Mouse (Mus musculus) thymus, postnatal 36 days (tissue): ENCODE data around the gene Pcsk4.
"Not testable (repeated sequence)": the region's sequence is repeated elsewhere in the genome, so short reads cannot be mapped to it uniquely, and the experiment has no call there.

Experiments
- DNase-seq, 2 experiments: peaks; one replicate each; pipeline ENCODE4 v3.0.0; 2022; ENCODE audit warnings: mixed read lengths in 2 of 2

Gene Pcsk4

GRCm38 (mm10) chr10:80347514-80347967 is 18.2 kb upstream of the Pcsk4 start:
- DNase-seq: no peak

DNA sequence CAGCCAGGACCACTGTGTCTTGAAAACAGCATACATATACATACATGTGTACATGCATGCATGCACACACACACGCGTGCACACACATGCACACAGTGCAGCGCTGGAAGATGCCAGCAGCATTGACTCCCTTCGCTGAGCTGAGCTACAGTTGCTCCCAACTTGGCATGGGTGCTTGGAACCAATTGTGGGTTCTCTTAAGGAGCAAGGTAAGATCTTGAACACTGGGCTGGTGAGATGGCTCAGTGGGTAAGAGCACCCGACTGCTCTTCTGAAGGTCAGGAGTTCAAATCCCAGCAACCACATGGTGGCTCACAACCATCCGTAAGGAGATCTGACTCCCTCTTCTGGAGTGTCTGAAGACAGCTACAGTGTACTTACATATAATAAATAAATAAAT is 16.6 kb upstream of the Pcsk4 start:
- not testable (repeated sequence) for DNase-seq

- peak; percentile 33 to 49 for DNase-seq
These were observed 15.8 kb upstream of the Pcsk4 start for GRCm38 (mm10) chr10:80345122-80345521.

DNA sequence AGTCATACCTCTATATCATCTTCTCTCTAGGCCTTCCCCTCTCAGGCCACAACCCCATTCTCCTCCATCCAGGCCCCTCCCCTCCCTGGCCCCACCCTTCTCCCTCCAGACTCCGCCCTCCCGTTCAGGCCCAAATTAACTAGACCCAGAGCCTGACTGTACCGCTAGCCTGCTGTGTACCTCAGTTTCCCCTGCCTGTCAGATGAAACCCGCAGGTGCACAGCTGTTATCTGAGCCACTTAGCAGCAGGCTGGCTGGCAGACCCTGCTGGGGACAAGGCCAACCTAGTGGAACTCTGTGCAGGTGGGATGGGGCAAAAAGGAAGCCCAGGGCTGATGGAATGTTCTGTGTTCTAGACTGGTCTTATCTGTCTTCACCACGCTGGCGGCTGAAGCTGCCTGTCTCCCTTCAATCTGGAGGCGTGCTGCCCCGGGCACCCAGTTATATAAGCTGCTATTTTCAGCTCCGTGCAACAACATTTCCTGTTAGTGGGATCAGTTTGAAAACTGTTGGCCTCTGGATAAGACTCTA is 14.9 kb upstream of the Pcsk4 start:
- no peak for DNase-seq

- no peak for DNase-seq
These were observed 14.2 kb upstream of the Pcsk4 start for GRCm38 (mm10) chr10:80343425-80343895.

DNA sequence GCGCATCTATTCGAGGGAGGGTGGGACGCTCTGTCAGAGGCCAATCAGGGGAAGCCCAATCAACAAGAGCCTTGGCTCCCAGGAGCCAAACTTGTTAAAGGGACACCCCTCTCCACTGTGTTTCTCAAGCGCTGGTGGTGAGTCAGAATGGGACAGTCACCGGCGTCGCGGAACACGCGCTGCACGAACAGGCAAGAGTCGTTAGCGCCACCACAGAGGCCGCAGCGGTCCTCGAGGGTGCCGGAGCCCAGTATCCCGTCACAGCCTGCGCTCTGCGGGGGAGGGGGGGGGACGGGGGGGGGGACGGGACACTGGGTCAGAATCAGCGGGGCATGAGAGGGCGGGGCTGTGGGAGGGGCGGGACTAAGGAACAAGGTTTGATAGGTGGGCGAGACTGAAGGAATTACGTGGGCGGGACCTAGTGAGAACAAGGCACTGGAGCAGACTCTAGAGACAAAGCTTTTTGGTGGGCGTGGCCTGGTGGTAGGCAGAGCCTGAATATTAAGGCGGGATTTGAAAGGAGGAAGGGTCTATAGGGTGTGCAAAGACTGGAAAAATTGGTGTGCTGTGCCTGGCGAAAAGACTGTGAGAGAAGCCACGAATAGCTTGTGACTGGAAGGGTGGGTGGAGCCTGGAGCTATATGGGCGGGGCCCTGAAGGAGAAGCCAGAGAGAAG is 13.6 kb upstream of the Pcsk4 start:
- peak in 1 of 2 experiments; percentile 31 for DNase-seq

GRCm38 (mm10) chr10:80342305-80342748 is 13.0 kb upstream of the Pcsk4 start:
- no peak for DNase-seq

DNA sequence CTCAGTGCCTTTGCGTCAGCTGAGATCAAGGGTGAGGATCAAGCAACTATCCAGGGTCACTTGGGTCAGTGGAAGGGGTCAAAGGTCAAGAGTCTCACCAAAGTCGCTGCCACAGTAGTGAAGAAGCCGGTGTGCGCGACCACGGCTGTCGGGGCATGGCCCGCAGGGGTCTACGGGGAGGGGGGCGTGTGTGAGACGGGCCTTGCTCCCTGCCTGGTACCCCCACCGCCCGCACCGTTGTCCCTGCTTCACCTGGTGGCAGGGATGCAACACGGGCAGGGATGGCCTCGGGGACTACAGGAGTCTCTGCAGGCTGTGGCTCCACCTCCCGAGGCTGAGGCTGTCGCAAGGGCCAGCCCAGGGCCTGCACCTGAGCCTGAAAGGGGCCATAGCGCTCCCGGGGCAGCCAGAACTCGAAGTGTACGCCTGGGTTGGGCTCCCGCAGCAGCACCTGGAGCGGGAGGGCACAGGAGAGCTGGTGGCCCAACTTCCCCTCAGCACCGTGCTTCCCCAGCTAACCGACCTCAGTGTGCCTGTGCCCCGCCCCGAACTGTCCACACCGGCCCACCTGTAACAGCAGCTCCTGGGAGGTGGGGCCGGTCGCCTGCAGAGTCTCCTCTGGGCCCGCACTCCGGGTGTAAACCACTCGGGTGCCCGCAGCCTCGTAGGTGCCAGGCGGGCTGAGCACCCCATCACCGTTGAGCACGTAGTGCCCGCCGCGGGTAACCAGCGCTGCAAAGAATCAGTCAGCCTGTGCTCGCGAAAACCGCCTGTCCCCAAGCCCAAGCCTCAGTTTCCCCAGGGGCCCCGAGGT is 12.4 kb upstream of the Pcsk4 start:
- DNase-seq: peak in 1 of 2 experiments; percentile 17

DNA sequence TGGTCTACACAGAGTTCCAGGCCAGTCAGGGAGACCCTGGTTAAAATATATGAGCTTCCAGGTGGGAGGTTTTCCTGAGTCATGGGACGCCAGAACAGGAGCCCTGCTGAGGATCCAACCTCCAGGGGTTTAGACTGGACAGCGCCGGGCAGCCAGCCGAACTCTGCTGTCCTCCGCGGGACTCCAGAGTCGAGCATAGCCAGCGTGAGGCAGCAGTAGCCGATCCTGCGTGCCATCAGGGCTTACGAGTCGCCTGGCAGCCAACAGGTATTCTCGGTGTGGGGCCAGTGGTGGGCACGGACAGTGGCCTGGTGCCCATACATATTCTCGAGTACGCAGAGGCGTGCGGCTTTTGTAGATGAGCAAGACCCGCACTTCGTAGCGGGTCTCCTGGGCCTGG is 11.7 kb upstream of the Pcsk4 start:
- no peak for DNase-seq

GRCm38 (mm10) chr10:80339941-80340750 is 10.8 kb upstream of the Pcsk4 start:
- DNase-seq: peak; percentile 74 to 79

- DNase-seq: no peak
These were observed 7.0 kb upstream of the Pcsk4 start for GRCm38 (mm10) chr10:80336263-80336662.

DNA sequence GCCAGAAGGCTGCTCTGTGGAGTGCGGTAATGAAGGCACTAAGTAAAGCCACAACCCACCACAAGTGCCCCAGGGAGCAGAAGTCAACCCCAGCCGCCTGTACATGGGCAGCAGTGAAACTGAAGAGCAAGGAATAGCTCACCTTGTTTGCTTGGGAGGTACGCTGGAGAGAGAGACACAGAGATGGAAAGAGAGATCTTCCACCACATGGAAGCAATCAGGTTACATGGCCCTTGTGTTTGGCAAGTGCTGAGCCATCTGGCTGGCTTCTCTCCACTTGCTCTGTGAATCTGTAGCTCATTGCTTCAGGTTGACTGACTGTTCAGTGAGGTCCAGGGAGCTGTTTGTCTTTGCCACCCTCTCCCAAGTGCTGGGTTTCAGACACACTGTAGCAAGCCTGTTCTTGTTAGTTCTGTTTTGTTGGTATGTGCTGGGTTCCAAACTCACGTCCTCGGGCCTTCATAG is 3.3 kb upstream of the Pcsk4 start:
- DNase-seq: no peak

- DNase-seq: no peak
These were observed 2.6 kb upstream of the Pcsk4 start for GRCm38 (mm10) chr10:80331636-80332524.

DNA sequence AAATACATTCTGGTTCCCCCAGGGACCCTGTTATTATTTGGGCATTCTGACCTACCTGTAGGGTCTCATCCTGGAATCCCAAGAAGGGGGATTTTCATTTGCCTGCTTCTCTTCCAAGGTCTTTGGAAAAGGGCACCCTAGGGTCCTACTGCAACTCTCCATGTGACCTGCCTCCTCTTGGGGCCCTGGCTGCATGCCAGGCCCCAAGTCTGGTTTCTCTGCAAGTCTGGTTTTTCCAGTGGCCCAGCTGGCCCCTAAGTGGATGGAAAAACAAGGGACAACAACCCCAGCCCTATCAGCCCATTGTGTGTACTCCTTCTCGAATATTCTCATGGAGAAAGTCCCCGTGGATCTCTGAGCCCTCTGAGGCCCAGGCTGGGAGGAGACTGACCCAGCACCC is 1.6 kb upstream of the Pcsk4 start:
- no peak for DNase-seq

GRCm38 (mm10) chr10:80330084-80330483 is 786 bp upstream of the Pcsk4 start:
- DNase-seq: no peak

- DNase-seq: peak in 1 of 2 experiments; percentile 19
These were observed 4.3 kb downstream of the Pcsk4 start for GRCm38 (mm10) chr10:80325045-80325444.

GRCm38 (mm10) chr10:80324120-80325037 is 4.9 kb downstream of the Pcsk4 start:
- no peak for DNase-seq

GRCm38 (mm10) chr10:80323261-80324119 is 5.8 kb downstream of the Pcsk4 start:
- peak; percentile 58 to 68 for DNase-seq

DNA sequence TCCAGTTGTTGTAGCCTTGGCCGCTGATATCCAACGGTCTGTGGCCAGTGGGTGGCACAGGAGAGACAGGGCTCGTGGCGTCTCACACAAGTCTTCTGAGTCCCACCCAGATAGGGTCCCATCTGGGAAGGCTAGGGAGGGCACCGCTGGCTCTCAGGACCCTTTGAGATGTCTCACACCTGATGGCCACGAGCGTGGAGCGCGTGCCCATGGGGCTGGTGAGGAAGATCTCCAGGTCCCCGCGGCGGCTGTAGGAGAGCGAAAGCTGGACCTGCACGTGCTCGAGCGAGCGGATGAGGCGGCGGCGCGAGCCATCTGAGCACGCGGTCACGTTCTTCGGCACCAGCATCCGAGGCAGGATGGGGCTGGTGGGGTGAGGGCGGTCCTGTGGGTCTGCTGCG is 6.5 kb downstream of the Pcsk4 start:
- peak in 1 of 2 experiments; percentile 47 for DNase-seq
